Mouse (Mus musculus): ENCODE measurements around the gene Prrc2a.

GRCm38 (mm10) chr17:35198029-35198428 is 33.3 kb upstream of the Prrc2a start:
- no peak for TF ChIP-seq GABPA (IDR thresholded peaks at IDR 0.05; ENCODE audit: low read depth, low read length)
- TF ChIP-seq UBTF (IDR thresholded peaks at IDR 0.05; ENCODE audit: borderline replicate concordance, insufficient read depth, low read depth, low read length) = no peak
- TF ChIP-seq POLR2A (IDR thresholded peaks at IDR 0.05; ENCODE audit: control insufficient read depth in 1 of 2, insufficient read depth in 1 of 2, low read depth in 1 of 2, low read length in 2 of 2, poor library complexity in 1 of 2) = no peak
